Mouse (Mus musculus) C2C12 (cell line): Measurements from ENCODE around the gene Fkbp6.

ENCODE experiments used
- CTCF ChIP-seq: IDR thresholded peaks from one replicate; pipeline ENCODE4 v1.5.1; 2011; ENCODE audit not compliant: control insufficient read depth, insufficient read depth, insufficient read length
- FOSL1 ChIP-seq: IDR thresholded peaks from one replicate; pipeline ENCODE4 v1.8.0; 2011; ENCODE audit warnings: mild to moderate bottlenecking, low read length; ENCODE audit not compliant: poor library complexity, insufficient read depth, severe bottlenecking
- MAX ChIP-seq: IDR thresholded peaks from one replicate; pipeline ENCODE4 v1.6.1; 2011; ENCODE audit warnings: mild to moderate bottlenecking, control low read depth
- MYOD1 ChIP-seq: IDR thresholded peaks from one replicate; pipeline ENCODE4 v1.6.1; 2011; ENCODE audit warnings: low read depth; ENCODE audit not compliant: control insufficient read depth, insufficient read length
- MYOG ChIP-seq: IDR thresholded peaks from one replicate; pipeline ENCODE4 v1.6.1; 2011; ENCODE audit not compliant: control insufficient read depth, insufficient read length; ENCODE audit errors: extremely low read depth
- USF1 ChIP-seq: IDR thresholded peaks from one replicate; pipeline ENCODE4 v1.6.1; 2011; ENCODE audit warnings: low read depth, mild to moderate bottlenecking, control low read depth, moderate library complexity

DNA sequence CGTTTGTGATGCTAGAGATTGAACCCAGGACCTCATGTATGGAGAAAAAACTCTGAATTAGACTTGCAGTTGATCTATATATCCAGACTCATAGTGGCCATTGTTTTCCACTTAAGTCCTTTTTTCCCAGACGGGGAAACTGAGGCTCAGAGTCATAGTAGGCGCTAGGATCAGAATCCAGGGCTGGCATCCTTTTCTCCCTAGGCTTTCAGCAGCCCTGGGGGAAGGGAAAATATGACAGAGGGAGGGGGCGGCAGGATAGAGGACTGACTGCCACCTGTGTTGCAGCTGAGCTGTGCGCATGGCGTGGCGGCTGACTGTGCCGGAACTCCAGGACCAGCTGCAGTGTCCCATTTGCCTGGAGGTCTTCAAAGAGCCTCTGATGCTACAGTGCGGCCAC is 3.2 kb upstream of the Fkbp6 start, which contains the start of gene Trim50:
- TF ChIP-seq CTCF: no peak
- TF ChIP-seq USF1: no peak
- TF ChIP-seq MAX: no peak
- TF ChIP-seq FOSL1: no peak
- TF ChIP-seq MYOD1: no peak
- TF ChIP-seq MYOG: no peak
